Mouse (Mus musculus): ENCODE measurements at regions not wholly inside any gene's neighbourhood (a gene's known extent, or its start where the extent isn't known, plus 50 kb on each side); places are given as distances from the start of the nearest gene placed in this dataset.

DNA sequence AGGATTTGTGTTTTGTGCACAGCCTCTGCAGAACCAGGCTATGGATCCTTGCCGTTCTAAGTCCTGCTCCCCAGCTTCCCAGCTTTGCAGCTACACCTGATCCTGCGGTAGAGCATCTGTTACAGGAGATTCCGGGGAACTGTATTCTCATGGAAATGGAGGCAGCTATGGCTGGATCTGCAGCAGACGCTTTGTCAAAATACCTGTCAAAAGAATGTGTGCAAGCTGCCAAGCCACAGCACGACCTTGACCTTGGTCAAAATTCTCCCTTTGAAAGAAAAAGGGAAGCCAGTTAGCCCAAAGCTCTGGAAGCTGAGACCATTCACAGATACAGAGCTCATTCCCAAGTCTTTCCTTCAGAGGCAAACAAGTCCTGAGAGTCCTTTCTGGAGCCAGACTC is 255.3 kb downstream of the Med13l start:
- DNase-seq (ENCODE audit: low spot score): no peak

DNA sequence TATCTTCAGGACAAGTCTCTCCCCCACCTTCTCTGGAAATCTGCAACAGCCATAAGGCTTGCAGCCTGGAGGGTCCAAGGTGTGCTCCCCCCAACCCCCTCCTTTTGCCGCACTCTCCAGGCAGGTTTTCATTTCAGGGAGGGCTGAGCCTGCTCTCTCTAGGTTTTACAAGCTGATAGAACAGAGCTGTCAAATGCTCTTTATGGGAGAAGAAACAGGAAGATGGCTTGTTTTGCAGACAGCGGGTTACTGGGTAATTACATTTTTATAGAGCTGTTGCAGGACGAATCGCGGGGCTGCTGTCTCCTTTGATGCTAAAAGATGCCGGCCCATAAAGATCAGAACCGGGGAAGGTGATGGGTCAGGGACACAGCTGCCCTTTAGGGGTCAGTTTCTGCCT is 257.8 kb downstream of the Med13l start:
- DNase-seq (ENCODE audit: low spot score): no peak

DNA sequence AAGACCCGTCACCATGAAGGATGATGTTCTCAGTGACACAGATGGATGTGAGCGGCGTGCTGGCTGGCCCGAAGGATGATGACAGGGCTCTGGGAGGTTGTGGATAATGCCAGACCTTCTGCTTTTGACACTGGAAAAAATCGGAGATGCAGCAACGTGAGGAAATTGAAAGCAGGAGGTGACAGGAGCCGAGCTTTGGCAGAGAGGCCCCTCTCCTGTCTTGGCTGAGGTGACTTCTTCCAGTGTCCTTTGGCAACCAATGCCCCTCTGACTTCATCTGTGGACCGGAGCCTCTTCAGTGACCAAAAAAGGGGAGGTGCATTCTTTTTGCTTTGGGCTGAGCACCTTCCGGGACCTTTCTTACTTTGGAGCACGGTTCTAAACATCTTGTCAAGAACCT is 264.3 kb downstream of the Med13l start:
- no peak for DNase-seq (ENCODE audit: low spot score)

DNA sequence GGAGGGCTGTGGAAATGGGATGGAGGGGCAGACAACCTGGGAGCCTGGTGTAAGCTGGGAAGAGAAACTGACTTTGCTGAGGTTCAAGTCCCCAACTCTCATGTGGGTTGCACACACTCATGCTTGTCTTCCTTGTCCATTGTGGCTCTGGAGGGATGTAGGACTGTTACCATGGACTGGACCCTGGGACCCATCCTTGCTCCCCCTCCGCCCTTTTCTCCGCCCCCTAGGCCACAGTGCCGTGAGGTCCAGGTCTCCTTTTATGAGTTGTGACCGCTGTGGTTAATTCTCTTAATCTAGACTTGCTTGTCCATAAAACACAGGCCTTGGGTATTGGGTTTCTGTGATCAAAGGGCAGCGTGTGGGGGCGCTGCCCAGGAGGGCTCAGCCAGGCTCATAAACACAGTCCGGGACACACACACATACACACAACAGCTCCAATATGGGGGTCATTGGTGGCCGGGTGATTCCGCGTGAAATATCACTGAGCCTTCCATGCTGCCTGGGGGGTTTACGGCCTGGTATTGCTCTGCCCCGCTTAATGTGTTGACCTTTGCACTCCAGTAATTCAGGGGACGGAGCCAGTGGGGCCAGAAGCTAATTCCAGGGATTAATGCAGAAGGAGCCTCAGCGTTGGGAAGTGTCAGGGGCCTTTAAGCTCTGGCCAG is 268.7 kb downstream of the Med13l start:
- no peak for DNase-seq (ENCODE audit: low spot score)

DNA sequence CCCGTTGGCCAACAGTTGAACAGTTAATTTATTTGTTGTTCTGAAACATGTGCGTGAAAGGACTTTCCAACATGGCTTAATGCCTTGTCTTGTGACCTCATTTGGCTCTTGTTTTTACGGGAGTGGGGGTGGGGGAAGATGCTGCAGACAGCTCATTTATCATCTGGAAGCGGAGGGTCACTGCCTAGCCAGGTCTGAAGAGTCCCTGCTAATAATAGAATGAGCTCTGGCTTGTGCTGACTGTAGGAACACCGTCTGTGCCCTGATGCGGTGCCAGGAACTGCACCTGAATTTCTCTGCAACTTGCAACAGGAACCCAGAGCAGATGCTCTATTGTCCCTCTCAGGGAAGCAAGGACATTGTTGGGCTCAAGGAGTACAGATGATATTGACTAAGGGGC is 272.2 kb downstream of the Med13l start:
- no peak for DNase-seq (ENCODE audit: low spot score)

DNA sequence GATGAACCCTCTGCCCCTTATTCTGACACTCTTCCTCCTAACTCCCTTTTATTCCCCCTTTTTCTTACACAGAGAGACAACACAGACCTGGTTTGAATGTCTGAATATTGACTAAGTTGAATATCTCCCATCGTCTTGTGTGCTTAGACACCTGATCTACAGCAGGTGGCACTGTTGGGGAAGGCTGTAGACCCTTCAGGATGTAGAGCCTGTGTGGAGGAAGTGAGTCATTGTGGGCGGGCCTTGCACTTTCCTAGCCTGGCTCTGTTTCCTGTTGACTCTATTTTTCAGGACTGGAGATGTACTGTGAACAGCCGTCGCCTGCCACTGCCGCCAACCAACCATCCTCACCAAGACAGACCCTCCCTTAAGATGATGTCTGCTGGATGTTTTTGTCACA is 273.6 kb downstream of the Med13l start:
- DNase-seq (ENCODE audit: low spot score): no peak

DNA sequence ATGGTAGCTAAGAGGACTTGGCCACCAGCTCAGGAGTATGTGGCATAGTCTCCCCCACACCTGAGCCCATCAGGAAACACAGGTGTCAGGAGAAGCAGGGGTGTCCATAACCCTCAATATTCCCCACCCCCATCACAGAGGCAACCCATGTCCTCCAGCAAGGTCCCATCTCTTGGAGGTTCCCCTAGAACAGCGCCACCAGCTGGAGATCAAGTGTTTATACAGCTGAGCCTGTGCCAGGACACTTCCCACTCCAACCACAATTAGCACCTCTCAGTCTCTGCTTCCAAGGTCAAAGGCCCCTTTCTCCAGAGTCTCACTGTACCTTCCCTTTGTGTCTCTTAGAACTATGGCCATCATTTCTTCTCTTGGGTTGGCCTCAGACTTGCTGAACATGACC is 276.5 kb downstream of the Med13l start:
- DNase-seq (ENCODE audit: low spot score): no peak

DNA sequence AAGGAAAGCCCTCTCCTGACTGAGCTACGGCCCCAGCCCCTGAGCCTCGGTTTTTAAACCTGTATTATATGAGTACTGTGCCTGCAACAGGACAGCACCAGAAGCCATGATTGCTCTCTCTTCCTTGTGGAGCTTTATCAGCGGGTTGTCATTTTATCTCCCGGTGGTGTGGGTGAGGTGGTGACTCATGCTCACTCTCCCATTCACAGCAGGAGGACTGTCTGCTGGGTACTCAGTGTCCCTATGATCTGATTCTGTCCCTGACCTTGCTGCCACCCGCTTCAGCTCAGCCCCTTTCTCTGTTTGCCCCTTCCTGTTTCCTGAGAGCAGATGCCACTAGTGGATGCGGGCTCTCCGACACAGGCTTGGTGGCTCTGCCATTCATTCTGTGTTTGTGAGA is 277.9 kb downstream of the Med13l start:
- no peak for DNase-seq (ENCODE audit: low spot score)

DNA sequence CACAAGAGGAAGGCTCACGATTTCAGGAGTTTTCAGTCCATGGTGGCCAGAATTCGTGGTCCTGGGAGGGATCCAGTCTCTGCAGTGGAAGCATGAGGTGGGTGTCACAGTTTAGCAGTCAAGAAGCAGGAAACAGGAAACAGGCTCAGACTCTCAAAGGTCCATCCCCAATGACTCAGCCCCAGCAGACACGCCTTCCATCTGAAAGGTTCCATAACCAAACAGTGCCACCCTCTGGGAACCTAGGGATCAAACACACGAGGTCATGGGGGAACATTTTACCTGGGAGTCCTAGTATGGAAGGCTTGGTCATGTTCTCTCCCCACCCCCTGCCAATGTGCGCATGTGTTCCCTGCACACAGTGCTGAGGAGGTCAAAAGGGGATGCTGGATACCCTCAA is 279.4 kb downstream of the Med13l start:
- DNase-seq (ENCODE audit: low spot score): no peak

DNA sequence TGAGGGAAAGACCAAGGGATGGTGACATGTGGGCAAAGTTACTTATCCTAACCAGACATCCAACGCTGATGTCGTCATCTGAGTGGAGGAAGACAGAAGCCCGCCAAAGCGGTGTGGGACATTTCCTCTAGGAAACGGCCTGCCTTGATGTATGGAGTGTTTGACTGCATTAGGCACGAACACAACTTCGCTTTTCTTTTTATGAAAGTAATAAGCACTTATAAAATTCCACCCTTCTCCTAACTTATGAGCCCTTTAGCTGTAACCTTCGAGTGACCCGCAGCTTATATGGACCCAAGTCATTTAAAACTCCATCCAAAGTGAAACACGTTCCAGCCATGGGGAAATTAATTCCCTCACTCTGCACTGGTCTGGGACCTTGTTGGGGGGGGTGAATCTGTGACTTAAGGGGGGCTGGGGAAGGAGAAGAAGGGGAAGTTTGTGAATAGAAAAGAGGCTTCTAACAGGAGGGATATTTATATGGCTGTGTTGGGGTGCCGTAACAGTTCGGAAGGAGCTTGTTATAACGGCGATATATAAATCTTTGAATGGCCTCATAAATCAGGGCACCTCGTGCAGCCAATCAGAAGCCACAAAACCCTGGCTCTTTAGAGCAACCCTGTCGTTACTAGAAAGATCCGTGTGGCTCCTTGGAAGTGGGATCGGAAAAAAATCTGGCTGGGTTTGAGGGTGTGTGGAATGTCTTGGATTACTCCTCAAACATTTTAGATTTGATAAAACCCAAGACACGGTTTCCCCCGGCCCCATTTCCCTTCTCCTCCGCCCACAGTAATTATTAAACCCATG is 280.9 kb downstream of the Med13l start:
- no peak for DNase-seq (ENCODE audit: low spot score)

DNA sequence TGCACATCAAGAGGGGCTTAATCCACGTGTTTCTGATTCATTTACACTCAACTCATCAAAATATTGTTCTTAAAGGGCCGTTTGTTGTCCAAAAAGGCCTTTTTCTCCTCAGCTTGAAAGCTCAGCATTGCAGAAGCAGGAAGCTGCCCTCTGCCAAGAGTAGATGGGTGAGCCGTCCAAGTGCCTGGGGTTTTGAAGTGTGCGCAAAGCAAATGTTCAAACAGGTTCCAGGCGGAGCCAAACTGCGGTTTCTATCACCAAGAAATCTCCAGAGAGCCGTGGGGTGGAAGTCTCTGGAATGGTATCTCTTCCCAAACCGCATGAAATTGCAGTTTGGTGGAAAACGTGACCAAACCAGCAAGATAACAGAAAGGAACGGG is 281.5 kb downstream of the Med13l start:
- DNase-seq (ENCODE audit: low spot score): no peak

DNA sequence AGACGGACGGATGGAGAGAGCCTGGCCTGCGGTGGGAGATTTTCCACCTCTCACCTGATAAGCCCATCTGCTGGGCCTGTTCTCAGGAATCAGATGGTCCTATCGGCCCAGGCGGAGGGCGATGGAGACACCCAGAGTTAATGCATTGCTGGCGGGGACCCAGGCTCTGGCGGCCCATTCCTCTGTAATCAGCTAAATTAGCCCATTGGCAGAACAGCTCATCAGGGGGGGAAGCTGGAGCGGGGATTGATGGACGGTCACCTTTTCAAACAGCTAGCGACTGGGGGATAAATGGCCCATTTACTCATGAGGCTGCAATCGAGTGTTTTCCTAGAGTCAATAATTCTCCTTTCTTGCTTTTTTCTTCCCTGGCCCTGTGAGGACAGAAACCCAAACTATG is 296.5 kb downstream of the Med13l start:
- DNase-seq (ENCODE audit: low spot score): no peak

DNA sequence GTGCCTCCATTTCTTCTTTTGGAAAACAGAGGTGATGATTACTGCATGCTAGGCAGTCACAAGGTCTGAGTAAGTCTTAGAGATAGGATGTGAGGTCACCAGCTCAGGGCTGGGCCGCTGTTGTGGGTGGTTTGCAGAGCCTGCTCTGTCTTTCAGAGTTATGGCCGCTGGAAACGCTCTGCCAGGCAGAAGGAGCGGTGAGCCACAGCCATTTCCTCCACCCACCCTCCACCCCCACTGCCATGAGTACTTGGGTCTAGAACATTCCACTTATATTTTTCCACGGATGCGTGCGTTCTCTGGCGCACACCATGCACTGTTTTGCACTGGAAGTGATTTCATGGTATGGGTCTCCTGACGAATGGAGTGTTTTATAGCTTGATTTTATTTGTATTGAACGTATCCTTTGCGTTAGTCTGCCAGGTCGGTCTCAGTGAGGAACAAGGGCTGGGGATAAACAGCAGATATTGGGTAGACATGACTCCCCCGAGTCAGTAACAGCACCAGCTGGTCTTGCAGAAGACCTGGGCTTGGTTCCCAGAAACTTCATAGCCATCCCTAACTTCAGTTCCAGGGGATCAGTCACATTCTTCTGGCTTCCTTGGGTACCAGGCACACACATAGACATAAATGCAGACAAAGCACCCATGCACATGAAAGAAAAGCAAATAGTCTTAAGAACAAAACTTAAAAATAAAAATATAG is 300.8 kb downstream of the Med13l start:
- DNase-seq (ENCODE audit: low spot score): no peak

DNA sequence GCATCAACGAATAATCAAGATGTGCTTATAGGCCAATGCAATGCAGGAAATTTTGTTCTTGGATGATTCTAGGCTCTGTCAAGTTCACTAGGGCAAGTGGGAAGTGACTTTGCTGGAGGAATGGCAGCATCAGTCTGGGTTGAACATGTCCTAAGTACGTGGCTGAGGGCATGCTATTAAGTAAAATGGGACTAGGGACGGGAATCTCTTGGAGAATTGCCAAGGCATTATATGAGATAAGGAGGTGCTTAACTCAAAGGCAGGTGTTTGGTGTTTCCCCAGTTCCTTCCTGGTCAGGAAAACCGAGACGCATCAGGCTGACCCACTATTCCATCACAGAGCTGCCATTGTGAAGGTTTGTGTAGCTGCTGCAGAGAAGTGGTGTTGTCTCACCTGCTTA is 307.0 kb downstream of the Med13l start:
- DNase-seq (ENCODE audit: low spot score): no peak

DNA sequence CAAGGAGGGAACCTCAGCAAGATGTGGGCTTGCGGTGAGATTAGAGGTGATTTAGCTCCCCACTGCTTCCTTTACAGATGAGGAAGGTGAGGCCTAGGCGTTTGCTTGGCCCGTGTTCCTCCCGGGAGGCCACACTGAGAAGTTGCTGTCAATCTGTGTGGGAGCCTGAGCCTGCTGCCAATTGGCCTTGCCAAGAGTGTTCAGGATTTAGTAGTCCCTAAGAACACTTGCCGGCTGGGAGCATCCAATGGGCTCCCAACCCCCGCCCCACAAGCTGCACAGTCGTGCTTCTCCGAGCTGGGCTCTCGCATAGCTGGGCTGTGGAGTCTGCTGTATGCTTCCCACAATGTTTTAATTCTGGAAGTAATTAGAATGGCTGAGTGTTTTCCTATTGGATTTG is 308.9 kb downstream of the Med13l start:
- no peak for DNase-seq (ENCODE audit: low spot score)

DNA sequence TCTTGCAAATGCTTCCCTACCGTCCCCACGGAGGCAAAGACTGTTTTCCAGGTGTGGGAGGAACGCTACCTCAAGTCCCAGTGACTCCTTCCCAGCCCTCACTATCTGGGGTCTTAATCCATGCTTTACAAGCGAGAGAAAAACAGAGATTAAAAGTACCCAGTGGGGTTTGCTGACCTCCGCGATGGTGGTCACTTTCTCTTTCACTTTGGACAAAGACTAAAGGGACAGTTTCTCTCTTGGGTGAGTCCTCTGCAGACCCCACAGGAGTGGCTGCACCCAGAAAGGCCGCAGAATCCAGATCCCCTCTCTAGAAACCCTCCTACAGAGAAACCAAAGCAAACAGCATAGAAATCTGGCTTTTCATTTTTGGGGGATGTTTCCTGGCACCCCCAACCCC is 313.4 kb downstream of the Med13l start:
- peak; percentile 33 for DNase-seq (ENCODE audit: low spot score)

DNA sequence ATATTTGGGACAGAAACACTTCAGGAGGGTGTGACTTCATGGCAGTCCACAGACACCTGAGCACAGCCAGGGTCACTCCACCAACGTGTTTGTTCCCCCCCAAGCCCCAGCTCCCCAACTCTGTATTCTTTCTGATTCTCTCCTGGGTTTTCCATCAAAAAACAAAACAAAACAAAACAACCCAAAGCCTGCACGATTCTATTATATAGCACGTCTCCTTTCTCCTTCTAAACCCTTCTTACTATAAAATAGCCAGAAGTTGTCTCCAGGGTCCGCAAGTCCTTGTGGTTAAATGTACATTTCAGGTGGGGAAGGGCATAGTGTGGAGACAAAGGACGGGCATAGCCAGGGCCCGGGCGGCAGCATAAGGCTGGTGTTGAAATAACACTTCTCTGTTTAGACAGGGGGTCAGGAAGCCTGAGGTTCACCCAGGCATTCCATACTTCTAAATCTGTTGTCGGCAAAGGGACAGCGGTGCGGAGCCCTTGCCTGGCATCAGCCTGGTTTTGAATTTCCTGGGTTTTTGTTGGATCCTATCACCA is 314.7 kb downstream of the Med13l start:
- no peak for DNase-seq (ENCODE audit: low spot score)

DNA sequence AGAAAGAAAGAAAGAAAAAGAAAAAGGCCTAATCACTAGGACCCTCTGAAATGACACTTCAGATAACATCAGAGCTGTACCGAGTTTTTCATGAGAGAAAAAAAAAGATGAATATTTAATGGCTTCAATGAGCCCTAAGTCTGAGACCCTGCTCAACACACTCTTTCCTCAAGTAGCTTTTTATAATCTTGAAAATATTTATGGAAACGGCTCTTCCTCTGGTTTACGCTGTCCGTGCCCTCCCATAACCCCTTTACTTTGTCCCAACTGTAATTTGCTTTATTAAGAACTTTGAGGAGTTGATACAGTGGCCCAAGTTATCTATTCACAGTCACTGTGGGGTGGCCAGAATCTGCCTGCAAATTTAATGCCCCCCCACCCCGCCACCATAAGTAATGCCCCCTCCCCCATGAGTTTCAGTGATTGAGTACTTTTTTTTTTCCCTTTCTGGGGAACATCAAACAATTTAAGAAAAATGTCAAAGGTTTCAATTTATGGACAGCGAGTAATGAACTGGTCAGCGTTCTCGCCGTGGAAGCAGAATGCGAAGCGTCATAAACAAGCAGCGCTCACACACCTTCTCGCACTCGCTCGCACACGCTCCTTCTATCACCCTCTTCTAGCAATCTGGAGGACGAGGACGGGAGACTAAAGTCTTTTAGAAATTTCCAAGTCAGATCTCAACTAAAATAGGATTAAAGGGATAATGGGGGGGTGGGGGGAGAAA is 316.3 kb downstream of the Med13l start:
- DNase-seq (ENCODE audit: low spot score): no peak

DNA sequence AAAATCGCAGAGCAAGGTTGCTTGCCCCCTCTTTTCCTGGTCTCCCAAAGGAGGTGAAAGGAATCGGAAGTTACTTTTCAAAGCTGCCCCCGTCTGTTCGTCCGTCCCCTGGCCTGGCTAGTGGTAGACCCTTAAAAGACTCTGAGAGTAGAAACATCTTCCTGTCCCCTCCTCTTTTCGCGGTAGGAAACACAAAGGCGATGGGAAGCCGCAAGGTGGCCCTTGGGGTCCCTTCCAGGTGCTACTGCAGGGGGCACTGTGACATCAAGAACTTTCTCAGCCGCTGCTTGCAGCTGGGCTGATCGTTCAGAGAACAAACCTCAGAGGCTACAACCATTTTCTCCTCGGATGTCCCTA is 316.8 kb downstream of the Med13l start:
- peak; percentile 51 for DNase-seq (ENCODE audit: low spot score)

DNA sequence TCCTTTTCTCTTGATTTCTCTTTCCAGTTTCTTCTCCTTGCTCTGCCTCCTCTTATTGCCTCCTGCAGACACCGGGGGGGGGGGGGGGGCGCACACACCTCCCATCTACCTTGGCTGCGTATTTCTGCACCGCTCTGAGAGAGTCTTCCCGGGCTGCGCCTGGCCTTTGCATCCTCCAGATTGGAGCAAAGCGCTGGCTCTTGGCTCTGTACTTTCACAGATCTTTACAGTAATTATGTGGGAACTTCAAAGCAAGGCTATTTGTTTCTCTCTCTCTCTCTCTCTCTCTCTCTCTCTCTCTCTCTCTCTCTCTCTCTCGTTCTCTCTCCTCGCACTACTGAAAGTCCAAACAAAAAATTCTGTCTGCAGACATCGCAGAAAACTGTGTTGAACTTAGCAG is 317.4 kb downstream of the Med13l start:
- no peak for DNase-seq (ENCODE audit: low spot score)

DNA sequence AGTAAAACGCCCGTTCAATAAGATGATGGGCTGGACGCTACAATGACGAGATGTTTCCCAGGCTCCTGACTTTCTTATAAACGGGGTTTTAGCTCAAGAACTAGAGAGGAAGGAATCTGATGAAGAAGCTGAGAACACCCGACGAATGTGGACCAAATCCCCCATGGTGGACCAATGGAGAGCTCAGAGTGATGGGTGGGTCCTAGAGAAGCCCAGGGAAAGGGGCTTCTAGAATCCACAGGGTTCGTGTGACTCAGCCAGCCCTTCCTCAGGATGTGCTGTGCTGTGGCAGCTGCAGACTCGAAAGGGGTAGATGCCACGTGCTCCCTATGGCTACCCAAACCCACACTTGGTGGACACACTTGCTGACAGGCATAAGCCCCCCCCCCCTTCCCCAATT is 318.2 kb downstream of the Med13l start:
- no peak for DNase-seq (ENCODE audit: low spot score)

DNA sequence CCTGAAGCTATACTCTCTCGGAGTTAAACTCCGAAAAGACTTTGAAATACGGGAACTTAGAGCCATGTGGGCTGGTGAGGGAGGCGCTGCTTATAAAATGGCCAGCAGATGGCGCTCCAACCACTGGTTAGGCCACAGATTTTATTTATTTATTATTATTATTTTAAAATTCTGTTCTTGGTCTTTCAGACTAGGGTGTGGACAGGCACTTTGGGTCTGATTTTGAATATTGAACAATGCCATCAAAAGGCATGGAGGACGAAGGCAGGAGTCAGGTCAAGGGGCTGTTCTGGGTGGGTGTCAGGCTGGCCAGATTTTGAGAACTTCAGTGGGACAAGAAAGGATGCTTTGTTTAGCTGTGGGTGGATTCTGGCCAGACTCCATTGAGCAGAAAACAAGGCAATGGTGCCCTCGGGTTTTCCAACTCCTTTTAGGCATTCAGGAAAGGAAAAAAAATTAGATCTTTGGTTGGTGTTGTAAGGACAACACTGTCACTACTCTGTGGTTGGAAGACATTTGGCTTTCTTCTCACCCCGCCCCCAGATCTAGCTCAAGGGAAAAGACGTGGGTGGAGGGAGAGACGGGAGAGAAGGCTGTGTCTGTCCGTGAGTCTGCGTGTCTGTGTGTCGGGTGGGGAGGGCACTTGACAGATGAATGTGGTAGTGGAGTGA is 319.5 kb downstream of the Med13l start:
- DNase-seq (ENCODE audit: low spot score): peak; percentile 44
